Mouse (Mus musculus): ENCODE results near the gene Akap6.

DNA sequence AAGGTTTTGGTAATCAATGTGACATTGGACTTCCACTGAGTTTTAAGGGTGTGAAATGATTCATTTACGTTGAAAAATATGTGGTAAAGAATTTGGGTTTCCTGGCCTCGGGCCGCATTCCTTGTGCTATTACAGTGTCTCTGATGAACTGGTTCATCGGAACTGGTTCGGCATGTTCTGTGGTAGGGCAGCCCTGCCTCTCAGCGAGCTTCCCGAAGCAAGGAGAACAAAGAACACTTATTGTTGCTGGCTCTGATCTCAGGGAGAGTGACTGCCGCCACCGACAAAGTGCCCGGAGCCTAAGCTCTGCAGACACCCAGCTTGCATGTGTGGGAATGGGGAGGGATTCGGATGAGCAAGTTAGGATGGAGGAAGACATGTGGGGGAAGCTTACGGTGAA, 50.8 kb downstream of the Akap6 start:
- TF ChIP-seq POLR2A (IDR thresholded peaks at IDR 0.05; ENCODE audit: borderline replicate concordance, extremely low read depth, insufficient read depth, insufficient read length, poor library complexity, severe bottlenecking) (no peak), CTCF (IDR thresholded peaks at IDR 0.05; ENCODE audit: borderline replicate concordance, extremely low read depth, insufficient read depth, insufficient read length) (no peak)
